Mouse (Mus musculus) layer of hippocampus, adult 18-20 months (tissue): ENCODE measurements at regions not wholly inside any gene's neighbourhood (a gene's known extent, or its start where the extent isn't known, plus 50 kb on each side); places are given as distances from the start of the nearest gene placed in this dataset.

Source experiments
- DNase-seq, 2 experiments: peaks; one replicate each; pipeline ENCODE4 v3.0.0; 2022; ENCODE audit warnings: low spot score in 2 of 2

DNA sequence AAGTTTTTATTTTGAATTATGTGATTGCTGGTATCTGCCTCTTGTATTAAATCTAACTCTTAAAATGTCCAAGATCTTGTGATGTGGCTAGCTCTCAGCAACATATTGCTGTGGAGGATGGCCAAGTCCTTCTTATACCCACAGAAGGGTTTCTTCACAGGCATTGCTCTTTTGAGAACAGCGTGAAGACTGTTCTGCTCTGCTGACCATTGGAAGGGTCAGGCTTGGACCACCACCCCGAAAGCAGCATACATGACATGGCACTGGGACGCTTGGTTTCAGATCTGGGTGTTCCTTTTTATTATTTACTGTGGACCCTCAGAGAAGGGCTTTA lies 352.8 kb downstream of the Ankrd50 start:
- no peak for DNase-seq

DNA sequence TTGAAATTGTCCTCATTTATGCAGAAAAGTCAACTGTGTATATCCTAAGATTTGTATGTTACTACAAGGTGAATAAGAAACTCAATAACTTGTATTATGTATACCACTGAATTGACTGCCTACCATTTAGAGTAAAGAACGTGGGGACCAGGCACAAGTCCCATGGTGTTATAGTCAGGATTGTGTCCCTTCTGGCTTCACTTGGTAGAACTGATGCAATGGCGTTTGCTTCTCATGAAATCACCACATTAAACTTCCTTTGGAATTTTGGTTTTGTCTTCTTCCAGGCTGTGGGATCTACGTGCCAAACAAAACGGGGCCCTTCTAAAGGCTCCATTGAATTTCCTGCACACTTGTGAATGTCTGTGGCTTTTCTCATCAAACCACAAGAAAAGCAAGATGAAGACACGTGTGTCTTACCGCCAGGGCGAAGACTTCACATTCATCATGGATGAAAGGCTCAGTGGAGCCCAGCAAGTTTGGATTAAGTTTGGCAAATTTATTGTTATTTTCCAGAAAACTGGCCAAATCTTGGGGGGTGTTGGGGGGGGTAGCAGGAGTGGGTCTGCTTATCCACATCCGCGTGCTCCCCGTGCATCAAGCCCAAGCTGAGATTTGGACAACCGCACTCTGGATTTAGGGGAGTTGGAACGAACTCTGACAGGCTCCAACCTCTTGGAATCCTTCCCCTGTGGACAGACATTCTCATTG lies 353.3 kb downstream of the Ankrd50 start:
- no peak for DNase-seq

DNA sequence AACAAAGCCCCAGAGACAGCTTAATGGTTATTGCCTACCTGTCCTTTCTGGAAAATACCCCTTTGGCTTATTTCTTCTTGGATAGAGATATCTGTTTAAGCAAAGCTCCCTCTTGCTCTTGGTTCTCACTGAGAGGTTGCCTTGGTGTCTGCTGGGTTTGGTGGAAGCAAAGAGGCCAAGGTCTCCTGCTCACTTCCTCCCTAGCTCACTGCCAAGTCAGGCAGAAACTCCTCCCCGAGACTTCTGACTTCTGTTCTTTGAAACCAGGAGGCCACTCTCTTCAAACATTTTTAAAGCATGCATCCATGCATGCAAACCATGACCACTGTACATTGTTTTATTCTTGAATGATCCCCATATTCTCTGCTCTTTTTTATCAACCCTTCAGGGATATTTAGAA lies 354.6 kb downstream of the Ankrd50 start:
- no peak for DNase-seq

DNA sequence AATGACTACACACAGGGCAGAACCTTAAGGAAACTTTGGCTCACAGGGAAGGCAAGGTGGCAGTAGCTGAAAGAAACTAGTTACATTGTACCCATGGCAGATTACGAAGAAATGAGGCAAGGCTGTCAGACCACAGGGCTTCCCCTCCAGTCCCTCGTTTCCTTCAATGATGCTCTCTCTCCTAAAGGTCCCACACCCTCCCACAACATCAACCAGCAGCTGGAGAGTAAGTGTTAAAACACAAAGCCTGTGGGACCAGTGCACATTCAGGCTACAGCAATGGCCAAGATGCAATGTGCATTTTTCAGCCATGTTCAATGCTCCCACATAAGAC lies 355.5 kb downstream of the Ankrd50 start:
- DNase-seq = no peak

DNA sequence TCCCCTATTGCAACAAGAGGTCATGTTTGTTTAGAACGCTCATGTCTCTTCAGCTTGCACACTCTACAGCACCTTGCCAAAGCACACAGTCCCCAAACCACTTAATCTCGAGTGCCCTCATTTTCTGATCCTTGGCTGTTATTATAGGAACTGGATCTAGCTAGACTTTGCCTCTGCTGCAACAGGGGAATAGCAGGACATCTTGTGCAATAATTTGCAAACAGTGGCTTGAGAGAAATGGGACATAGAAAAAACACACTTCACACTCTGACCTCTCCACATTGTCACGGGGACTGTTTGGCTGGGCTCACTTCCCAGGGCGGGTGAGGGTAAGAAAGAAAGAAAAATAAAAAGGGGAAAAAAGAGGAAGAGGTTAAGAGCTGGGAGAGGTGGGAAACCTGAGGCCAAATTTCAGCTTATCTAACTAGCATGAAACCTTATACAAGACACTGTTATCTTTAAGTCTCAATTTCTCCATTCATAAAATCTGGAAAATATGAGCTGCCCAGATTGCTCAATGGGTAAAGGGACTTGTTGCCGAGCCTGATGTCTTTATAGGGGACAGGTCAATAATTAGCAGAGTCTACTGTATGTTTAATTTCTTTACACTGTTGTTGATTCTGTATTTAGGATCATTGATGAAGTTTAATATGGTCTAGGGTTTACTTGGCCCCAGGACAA lies 356.0 kb downstream of the Ankrd50 start:
- DNase-seq = no peak

DNA sequence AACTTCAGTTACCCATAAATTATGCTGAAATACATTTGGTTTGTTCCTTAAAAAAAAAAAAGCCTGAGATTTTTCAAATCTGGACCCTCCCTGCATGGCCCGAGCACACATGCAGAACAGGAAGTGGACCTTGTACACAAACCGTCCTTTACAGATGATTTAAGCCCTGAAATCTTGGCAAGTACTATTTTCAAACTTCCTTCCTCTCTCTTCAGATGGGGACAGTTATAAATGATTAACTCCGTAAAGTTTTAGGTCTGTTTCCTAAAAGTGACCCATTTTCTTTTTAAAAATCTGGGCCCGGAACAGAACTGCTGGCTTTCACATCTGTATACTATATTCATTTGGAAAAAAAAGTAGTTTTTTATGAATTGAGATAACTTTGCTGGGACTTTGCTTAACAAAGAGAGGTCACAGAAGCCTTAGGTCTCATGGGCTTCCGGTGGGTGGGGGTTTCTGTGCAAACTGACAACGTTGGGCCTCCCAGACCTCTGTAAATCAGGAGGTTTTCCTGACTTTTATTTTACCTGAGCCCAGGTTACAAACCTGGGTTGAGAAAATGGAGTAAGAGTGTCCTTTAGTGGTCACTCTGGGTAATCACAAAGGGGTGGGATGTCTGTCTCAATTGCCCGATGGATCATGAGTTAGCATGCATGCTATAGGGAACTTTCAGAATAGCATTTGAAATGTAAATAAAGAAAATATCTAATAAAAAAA lies 368.4 kb downstream of the Ankrd50 start:
- no peak for DNase-seq

DNA sequence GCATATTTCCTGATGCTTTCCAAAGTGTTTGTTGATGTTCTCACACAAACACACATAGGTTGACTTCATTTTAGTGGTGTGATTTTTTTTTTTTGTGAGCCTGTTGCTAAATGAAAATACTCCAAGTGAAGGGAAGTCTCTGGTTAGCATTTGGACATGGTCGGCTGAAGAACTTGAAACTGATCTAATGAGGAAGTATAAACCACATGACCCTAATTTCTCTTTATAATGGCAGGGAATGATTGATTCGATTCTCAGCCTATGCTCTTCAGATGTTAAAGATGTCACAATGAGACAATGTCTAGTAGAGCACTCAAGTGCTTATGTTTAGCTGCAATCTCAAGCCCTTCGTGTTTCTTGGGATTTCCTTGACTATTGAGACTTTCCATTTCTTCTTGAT lies 372.1 kb downstream of the Ankrd50 start:
- no peak for DNase-seq

DNA sequence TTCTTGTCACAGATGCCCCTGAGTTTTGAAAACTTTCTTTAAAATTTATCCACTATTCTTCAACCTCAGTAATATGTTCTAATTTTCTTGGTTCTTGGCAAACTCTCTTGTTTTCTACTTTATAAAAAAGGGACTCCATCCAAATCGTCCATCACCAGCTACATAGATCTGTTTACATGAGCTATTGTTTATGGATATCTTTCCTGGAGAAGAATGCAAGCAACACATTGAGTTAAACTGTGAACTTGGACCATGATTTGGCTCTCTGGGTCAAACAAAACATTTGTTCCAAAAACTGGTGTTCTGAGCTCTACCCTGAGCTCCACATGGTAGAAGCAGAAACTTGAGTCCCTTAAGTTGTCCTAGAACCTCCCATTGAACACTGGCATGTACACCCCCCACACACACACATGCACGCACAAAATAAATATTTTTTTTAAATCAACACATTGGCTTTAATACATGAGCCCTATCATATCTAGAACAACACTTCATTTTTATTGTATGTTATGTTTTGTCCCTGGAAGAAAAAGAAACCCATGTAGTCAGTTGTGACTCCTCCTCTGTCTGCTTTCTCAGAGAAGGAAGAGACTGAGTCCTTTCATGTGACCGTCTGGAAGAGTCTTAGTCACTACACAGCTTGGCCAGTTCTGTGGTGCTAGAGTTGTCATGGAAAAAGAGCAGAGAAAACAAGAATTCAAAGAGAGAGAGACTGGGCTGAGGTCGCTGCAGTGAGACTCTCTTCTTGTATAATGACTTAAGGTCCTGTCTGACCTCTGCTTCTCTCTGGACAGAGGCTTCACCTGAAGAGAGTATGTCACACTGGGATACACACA lies 379.4 kb downstream of the Ankrd50 start:
- no peak for DNase-seq

DNA sequence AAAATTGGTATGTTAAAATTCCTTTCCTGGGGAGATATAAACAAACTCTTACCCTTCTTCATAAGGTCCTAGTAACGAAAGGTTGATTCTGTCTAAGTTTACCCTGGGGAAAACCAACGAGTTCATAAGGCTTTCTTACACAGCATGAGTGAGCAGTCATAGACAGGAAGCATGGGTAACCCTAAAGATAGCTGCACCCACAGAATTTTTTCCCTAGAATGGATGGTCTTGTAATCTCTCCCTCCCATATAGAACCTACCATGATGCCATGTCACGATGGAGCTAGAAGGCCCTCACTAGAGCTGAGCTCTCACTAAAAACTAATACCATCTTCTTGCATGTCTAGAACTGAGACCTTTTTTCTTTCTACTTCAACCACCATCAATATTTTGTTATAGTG lies 380.1 kb upstream of the Gm5148 start:
- no peak for DNase-seq

DNA sequence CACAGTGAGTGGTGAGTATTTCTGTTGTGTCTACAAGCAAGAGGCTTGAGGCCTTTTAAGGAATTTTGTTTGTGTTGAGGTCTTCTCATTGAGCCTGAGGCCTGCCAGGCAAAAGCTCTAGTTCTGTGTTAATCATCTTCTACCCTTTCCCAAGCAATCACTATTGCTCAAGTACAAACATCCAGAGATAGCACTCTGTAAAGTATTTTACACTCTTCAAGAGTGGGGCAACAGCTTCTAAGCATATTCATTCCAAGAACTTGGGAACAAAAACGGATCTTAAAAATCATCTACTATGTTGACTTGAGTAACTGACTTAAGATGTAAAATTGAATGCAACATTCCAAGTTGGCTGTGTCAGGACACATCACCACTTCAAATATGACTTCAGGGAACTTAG lies 378.7 kb upstream of the Gm5148 start:
- no peak for DNase-seq

DNA sequence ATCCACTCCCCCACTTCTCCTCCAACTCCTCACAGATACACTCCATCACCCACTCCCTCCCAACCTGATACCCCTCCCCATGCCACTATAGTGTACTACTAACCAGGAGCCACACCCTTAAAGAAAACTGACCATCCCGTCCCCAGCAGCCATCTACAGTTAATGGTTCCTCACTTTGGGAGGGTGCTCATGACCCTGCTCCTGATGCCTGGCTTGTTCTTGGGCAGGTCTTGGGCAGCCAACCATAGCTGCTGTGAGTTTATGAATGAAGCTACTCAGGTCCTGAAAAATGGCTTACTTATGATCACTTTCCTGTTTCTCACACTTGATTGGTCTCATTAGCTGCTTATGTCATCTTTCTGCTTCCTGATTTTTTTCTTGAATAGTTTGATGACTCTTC lies 377.9 kb upstream of the Gm5148 start:
- no peak for DNase-seq

DNA sequence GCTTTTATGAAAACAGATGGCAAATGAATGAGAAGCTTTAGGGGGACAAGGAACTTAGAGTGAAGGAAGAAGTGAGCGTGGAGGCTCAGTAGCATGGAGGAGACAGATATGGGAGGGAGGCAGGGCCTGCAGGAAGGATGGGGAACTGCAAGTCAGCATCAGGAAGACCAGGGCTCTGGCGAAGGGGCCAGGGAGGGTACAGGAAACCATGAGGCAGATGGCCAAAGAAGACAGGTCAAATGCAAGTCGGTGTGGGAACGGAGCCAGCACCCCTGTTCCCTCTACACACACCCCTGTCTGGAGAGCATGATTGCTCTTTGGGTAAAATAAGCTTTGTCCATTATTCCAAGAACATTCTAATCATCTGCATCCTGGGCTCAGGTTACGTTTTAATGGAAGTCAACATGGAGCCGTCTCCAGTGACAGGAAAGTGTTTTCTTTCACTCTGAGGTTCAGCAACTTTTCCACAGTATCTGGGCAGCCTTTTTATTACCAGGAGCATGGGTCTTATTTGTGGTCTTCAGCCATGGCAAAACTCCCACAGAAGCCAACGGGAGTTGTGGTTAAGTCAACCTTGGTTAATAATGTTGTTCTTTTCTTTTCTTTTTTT lies 370.2 kb upstream of the Gm5148 start:
- DNase-seq = peak in 1 of 2 experiments; percentile 13

DNA sequence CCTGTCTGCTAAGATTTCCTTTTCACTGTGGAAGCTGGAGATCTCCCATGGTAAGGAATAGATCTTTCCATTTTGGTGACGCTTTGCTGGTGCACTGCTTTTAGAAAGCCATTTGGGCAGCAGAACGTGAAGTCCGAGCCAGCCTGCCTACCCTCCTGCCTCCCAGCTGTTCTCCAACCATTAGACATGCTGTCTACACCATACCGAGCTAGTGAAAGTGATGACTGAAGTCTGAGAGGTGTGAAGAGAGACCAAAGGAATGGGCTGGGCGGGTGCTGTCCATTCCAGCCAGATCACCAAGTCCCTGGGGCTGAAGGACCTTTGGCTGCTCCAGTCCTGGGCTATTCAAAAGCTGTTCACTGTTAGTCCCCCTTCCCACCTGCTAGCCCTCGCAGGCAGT lies 360.3 kb upstream of the Gm5148 start:
- no peak for DNase-seq

DNA sequence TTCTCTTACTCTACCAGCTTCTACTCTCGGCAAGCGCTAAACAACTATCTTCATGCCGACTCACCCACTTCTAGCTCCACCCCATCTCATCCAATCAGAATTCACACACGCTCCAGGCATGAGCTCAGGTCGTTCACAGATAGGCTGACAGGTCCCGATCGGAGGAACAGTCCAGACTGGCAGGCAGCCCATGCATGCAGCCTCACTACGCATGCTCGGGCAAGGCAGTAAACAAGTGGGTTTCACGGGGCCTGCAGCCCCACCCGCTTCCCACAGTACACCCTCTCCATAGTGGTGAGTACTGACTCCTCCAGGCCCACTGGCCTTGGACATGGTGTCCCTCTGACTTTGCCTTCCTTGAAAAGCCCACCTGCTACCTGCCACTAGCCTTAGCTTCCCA lies 358.1 kb upstream of the Gm5148 start:
- no peak for DNase-seq

DNA sequence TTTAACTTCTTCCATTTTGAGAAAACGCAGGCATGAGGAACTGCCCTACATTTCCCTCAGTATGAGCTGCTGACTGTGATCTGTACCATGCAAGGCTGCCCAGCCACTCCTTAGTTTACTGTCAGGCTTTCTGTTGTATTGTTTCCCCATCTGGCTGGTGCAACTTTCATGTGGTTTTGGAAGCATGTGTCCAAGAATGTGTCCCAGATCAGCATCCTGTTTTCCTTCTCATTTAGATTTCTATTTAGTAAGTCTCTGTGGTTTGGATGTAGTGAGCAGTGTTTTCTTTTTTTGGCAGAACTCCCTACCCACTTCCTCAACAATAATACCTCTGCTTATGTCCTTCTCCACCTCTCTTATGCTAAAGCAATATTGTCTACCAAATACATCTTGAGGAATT lies 352.5 kb upstream of the Gm5148 start:
- no peak for DNase-seq

DNA sequence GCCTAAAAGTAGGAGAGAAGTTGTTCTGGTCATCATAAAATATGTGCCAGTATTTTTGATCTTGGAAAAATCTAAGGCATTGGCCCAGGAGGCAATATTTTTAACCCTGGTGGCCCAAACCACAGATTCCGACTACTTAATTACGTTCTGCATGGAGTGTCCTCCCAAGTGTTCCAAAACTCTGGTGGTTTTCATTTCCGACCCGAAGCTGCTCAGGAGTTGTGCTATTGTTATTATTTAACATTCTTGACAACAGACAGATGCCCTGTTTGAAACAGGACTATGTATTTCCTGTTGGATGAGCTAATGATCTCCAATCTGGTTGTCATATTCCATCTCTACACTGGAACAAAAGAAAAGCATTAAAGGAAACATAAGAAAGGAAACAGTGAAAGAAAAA lies 349.7 kb upstream of the Gm5148 start:
- no peak for DNase-seq

DNA sequence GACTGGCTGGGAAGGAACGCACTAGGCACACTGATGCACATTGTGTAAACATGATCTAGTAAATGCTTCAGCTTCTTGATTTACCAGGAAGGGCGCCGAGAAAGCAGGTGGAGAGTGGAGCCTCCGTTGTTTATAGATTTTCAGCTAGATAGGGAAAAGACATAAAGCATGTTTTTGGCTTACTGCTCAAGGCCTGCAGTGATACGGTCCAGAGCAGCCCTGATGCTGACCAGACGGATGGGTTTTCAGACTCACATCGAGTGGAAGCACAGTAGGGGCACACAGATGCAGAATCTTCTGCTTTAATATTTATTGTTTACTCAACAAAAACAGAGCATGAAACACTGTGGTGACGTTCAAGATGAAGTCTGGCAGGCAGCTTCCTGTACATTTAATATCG lies 331.3 kb upstream of the Gm5148 start:
- DNase-seq = no peak

DNA sequence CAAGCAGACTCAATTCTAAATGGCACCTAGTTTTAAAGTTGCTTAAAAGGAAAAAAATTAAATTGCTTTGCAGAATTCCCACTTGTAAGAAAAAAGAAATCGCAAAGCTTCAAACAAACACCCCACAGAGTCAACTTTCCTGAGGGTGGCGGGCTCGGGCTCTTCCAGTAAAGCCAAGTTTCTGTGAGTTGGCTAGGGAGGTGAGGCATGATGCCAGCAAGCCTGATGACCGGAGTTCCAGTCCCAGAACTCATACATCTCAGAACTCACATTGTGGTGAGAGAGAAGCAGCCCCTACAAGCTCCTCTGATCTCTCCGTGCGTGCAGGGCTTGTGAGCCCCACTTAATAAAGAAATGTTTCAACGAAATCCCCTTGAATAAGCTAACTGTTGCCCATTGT lies 328.7 kb upstream of the Gm5148 start:
- no peak for DNase-seq

DNA sequence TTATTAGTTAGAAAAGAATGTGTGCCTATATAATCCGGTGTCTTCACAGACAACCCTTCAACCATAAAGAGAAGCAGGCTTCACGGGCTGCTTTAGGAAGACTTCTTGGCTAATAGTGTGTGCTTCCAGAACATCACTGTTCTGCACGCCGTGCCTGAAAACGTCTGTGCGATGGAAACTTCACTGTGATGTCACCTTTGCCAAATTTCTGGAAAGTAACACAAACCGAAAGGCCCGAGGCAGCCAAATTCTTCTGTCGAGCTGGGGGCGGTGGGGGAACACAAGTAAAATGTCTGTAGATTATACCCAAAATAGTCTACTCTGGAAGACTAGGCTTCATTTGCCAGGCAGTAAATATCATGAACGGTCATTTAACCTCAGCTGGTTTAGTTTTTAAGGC lies 327.5 kb upstream of the Gm5148 start:
- DNase-seq = no peak

DNA sequence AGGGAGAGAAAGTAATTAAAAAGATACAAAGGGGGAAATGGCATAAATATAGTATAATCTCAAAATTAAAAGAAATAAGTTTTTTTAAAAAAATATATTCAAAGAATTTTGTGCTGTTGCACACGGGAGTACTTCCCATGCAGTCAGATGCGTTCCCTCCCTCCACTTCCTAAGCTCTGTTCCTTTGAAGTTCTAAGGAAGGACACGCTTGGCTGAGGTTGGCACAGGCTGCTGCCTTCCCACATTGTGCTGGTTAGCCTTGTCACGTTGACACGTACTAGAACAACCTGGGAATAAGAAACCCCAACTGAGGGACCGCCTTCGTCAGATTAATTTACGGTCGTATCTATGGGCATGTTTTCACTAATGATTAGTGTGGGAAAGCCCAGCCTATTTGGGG lies 326.6 kb upstream of the Gm5148 start:
- no peak for DNase-seq

DNA sequence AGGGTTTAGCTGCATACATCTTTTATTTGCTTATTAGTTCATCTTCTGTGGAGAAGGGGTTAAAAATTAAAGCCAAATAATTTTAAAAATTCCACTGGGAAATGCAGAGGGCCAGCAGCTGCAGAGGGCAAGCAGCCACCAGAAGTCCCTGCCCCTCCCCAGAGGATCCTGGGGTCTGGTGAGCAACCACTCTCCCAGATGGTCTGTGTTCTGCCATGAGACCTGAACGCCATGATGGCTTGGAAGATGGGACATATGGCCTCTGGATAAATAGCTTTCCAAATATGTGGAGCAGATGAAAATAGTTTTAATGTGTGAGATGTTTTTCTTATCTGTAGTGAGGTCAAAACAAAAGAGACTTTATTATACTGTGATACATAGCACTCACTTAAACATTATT lies 326.1 kb upstream of the Gm5148 start:
- DNase-seq = no peak

DNA sequence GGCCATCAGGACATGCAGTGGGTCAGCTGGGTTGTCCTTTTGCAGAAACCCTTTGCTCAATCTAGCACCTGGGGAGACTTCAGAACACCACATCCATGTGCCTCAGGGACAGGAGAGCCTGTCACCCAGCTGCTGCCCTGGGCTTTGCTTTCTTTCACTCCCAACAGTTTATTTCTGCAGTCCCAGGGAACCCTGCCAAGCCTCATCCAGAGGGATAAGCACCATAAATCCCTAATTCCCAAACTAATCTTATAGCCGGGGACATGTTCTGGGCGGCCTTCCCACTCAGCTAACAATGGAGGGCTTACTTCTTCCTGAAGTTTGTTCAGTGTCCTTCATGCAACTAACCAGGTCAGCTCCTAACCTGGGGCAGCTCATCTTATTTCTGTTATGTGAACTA lies 325.0 kb upstream of the Gm5148 start:
- DNase-seq = no peak
